Mouse (Mus musculus) liver, postnatal 0 days (tissue): Measurements from ENCODE around the gene 1500009L16Rik.

Experiments
- CTCF ChIP-seq: sonication (generic); IDR thresholded peaks from 2 replicates; pipeline ENCODE4 v1.5.1; 2016; ENCODE audit warnings: antibody characterized with exemption, low read depth
- EP300 ChIP-seq: IDR thresholded peaks from 2 replicates; pipeline ENCODE4 v1.6.1; 2016; ENCODE audit warnings: antibody characterized with exemption, low read depth, mild to moderate bottlenecking

DNA sequence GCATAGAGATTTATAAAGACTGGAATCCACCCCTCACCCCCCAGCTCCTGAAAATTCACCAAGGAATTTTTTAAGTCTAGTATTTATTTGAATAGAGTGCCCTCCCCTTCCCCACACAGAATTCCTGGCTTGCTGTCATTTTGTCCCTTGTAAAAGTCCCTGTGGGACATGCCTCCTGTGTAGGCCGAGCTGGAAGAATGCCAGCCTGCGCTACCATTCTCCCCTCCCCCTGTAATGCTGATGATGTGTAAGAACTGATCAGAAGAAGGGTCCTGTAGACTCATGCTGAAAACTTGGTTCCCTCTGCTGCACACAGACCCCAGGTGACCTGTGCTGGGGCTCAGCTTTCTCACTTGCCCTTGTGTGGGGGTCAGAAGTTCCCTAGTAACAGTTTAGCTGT, 37.9 kb downstream of the 1500009L16Rik start:
- no peak for TF ChIP-seq CTCF
- no peak for TF ChIP-seq EP300
